Mouse (Mus musculus): ENCODE data around the gene Popdc2. TPM values are rescaled to one million over a fixed set of nuclear protein-coding genes. Genes with fewer than 3 reads are reported as not detected.

Gene Popdc2
- polyA plus RNA-seq, 1 experiment = 0.81 TPM

DNA sequence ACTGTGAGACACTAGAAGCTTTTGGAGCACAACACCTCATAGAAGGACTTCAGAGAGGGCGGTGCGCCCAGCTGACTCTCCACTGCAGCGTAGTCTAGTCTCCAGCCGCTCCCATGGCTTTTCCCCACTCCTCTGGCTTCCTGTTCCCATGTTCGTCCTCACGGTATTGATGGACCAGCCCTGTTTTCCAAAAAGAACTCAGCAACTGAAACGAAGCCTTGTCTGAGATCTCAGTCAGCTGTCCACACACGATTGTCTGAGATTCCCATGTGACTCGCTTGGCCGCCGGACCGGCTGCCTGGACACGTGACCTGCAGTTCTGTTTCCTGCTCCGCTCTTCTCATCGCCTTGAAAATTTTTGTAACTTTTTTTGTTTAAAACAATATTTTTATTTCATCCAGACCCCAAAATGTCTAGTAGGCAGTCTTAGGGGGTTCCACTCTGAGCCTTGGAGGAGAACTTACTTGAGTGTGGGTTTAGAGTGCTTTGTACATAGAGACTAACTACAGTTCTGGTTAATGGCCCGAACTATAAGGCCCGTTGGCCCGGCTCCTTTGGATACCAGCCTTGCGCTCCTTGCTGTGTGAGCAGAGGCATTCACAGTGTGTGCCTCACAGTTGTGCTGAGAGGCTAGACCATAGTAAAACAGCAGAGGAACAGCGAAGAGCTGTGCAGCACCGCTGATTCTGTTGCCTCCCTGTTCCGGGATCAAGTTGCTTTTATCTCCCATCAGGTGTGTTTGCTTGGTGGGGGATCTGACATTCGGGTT is 30.3 kb downstream of the Popdc2 start:
- Histone ChIP-seq H3K4me3 (ENCODE audit: insufficient read depth, low read length) (no peak overlapping the region), H3K27ac (ENCODE audit: insufficient read depth, low read length) (0 out of 2 replicates have a peak overlapping the region, but pooled peaks have one; percentile 2), H3K4me1 (ENCODE audit: control insufficient read depth, insufficient read depth, low read length) (no peaks in the 10 kb centered on the region)
- TF ChIP-seq CTCF (IDR thresholded peaks at IDR 0.05; ENCODE audit: extremely low read depth, insufficient read depth, low read length) (no peak), POLR2A (IDR thresholded peaks at IDR 0.05; ENCODE audit: extremely low read depth, insufficient read depth, low read length) (no peak)

- Histone ChIP-seq H3K4me3 (ENCODE audit: insufficient read depth, low read length) (no peak overlapping the region), H3K27ac (ENCODE audit: insufficient read depth, low read length) (no peak overlapping the region), H3K4me1 (ENCODE audit: control insufficient read depth, insufficient read depth, low read length) (no peaks in the 10 kb centered on the region)
- TF ChIP-seq POLR2A (IDR thresholded peaks at IDR 0.05; ENCODE audit: extremely low read depth, insufficient read depth, low read length) (no peak), CTCF (IDR thresholded peaks at IDR 0.05; ENCODE audit: extremely low read depth, insufficient read depth, low read length) (no peak)
Observed at GRCm38 (mm10) chr16:38394191-38394618, 32.2 kb downstream of the Popdc2 start.

DNA sequence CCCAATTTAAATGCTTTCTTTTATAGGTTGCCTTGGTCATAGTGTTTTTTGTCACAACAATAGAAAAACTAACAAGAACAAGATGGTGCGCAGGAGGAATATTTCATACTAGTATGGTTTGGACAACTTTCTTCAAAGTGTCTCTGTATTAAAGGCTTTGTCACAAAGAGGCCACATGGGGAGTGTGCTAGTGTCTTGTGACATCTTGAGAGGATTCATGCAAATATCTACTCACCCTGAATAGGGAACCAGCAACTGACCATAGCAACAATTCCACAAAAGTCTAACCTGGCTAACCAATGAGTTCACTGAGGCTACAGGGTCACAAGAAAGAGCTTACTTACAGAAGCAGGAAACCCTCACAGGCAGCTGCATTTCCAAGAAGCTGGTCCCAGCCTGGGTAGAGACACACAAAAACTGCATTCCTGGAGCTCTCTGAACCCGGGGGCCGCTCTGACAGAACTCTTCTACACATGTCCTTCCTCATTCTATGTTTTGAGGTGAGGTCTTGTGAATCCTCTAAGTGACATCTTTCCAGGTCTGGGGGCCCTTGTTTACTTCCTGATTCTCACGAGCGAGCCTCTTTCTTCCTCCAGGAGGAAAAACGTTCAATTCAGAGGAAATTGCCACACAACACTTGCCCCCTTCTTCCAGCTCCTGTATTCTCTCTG is 33.2 kb downstream of the Popdc2 start:
- Histone ChIP-seq H3K27ac (ENCODE audit: insufficient read depth, low read length) (no peak overlapping the region), H3K4me3 (ENCODE audit: insufficient read depth, low read length) (no peak overlapping the region), H3K4me1 (ENCODE audit: control insufficient read depth, insufficient read depth, low read length) (0 out of 2 replicates have a peak, but pooled peaks cover 2% of the 10 kb centered on the region)
- TF ChIP-seq POLR2A (IDR thresholded peaks at IDR 0.05; ENCODE audit: extremely low read depth, insufficient read depth, low read length) (no peak), CTCF (IDR thresholded peaks at IDR 0.05; ENCODE audit: extremely low read depth, insufficient read depth, low read length) (no peak)

DNA sequence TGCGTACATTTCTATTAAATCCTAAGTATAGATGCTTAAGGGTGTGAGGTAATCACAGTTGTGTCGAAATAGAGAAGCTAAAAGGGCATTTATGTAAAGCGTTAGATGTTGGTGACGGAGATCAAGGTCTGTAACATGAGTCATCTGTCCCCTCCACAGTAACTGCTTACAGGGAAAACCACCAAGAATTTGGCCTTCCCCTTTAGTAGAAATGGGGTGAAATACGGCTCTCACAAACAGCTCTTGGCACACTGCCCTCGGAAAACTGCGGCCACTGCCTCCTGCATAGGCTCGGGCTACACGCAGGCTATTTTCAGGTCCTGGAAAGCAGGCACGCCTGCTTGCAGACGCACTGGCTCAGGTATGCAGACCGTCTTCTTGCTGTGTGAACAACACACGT is 34.1 kb downstream of the Popdc2 start:
- H3K4me3 ChIP-seq (ENCODE audit: insufficient read depth, low read length) = no peak overlapping the region
- no peak overlapping the region for H3K27ac ChIP-seq (ENCODE audit: insufficient read depth, low read length)
- TF ChIP-seq CTCF (IDR thresholded peaks at IDR 0.05; ENCODE audit: extremely low read depth, insufficient read depth, low read length) (no peak), POLR2A (IDR thresholded peaks at IDR 0.05; ENCODE audit: extremely low read depth, insufficient read depth, low read length) (no peak)

DNA sequence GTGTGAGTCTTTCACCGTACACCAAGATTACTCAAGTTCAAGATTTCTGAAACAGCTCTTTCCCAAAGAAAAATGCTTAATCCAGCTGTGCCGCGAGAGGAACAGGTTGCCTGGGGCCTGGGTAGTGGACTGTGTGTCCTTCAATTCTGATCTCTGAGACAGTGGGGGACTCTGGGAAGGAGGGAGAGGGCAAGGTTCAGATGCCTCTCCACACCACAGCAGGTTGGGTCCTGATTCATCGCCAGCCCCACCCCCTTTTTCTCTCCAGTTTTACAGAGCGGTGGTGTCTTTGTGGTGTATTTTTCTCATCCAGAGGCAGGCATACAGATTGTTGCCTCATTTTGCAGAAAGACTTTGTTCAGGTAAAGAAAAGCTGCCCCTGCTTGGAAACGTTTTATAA is 36.3 kb downstream of the Popdc2 start:
- no peak for TF ChIP-seq POLR2A (IDR thresholded peaks at IDR 0.05; ENCODE audit: extremely low read depth, insufficient read depth, low read length)
- no peak for TF ChIP-seq CTCF (IDR thresholded peaks at IDR 0.05; ENCODE audit: extremely low read depth, insufficient read depth, low read length)
- no peak overlapping the region for H3K4me3 ChIP-seq (ENCODE audit: insufficient read depth, low read length)
- no peak overlapping the region for H3K27ac ChIP-seq (ENCODE audit: insufficient read depth, low read length)
- H3K4me1 ChIP-seq (ENCODE audit: control insufficient read depth, insufficient read depth, low read length) = 0 out of 2 replicates have a peak, but pooled peaks cover 2% of the 10 kb centered on the region

More for the DNA sequence above, 34.1 kb downstream of the Popdc2 start:
- 0 out of 2 replicates have a peak, but pooled peaks cover 2% of the 10 kb centered on the region for H3K4me1 ChIP-seq (ENCODE audit: control insufficient read depth, insufficient read depth, low read length)

DNA sequence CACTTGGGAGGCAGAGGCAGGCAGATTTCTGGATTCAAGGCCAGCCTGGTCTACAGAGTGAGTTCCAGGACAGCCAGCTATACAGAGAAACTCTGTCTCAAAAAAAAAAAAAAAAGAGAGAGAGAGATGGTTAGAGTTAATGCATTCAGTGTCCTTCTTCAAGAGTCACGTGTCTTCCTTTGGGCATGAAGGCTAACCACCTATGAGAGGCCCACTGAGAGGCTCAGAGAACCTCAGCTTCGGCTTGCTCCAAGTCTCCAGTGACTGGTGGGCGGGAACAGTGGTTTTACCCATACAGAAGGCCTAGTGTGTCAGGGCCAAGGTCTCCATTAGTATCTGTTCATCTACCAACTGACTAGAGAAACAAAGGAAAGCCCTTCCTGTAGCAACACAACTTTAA is 37.1 kb downstream of the Popdc2 start:
- Histone ChIP-seq H3K4me1 (ENCODE audit: control insufficient read depth, insufficient read depth, low read length) (0 out of 2 replicates have a peak, but pooled peaks cover 2% of the 10 kb centered on the region), H3K27ac (ENCODE audit: insufficient read depth, low read length) (no peak overlapping the region), H3K4me3 (ENCODE audit: insufficient read depth, low read length) (no peak overlapping the region)
- TF ChIP-seq CTCF (IDR thresholded peaks at IDR 0.05; ENCODE audit: extremely low read depth, insufficient read depth, low read length) (no peak), POLR2A (IDR thresholded peaks at IDR 0.05; ENCODE audit: extremely low read depth, insufficient read depth, low read length) (no peak)

DNA sequence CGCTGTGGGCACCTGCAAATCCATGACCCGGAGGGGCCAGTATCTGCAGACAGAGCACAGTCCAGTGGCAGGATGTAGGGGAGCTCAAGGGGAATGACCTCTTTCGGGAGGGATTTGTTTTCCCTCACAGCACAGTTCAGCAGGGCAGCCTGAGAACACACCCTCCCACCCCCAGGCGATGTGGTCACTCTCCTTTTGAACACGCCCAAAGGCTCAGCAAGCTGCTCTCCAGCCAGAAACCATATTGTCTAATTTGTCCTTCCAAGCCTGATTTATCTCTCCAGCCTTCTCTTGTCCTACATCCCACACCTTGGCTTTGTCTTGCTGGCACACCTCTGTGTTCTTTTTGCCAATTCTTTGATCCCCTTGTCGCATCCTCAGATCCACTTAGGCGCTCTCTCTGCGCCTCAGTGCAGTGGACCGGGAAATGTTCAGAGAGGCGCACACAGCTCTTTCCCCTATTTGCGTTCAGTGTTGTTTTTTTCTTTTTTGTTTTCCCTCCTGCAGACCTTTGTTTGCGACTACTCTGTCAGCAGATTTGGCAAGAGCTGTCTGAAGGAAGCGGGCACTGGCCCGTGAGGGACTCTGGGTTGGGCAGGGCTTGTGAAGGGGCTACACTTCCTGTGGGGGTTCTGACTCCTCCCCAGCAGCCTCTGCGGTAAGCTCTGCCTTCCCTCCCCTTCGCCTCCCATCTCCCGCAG is 37.7 kb downstream of the Popdc2 start:
- no peak overlapping the region for H3K27ac ChIP-seq (ENCODE audit: insufficient read depth, low read length)
- H3K4me1 ChIP-seq (ENCODE audit: control insufficient read depth, insufficient read depth, low read length) = 0 out of 2 replicates have a peak, but pooled peaks cover 2% of the 10 kb centered on the region
- peak overlapping the region; percentile 11 for H3K4me3 ChIP-seq (ENCODE audit: insufficient read depth, low read length)
- TF ChIP-seq POLR2A (IDR thresholded peaks at IDR 0.05; ENCODE audit: extremely low read depth, insufficient read depth, low read length) (no peak), CTCF (IDR thresholded peaks at IDR 0.05; ENCODE audit: extremely low read depth, insufficient read depth, low read length) (no peak)

DNA sequence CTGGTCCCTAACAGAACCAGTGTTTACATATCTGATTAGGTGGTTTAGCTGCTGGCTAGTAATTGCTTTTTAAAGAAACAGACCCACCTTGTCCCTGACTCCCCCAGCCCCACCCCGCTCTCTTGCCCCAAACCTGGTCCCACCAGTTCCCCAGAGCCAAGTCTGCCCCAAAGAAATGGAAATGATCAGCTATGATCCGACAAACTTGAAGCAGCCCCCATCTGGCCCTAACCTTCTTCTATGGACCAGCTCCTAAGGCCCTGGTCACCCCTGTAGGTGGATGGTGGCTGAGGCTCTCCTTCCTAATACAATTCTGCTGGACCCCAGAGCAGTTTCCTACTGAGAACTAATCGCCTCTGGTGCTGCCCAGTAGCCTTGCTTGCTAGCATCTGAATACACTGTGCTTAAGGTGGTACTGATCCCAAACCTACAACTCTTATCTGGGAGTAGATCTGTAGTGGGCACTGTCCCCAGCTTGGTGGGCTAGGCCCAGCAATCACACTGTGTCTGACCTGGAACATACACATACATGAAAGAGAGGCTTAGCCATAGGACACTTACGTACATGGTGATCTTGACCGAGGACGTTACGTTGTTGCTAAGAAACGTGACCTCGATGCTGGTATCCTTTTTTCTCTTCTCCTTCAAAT is 38.4 kb downstream of the Popdc2 start:
- H3K4me1 ChIP-seq (ENCODE audit: control insufficient read depth, insufficient read depth, low read length) = 0 out of 2 replicates have a peak, but pooled peaks cover 2% of the 10 kb centered on the region
- H3K27ac ChIP-seq (ENCODE audit: insufficient read depth, low read length) = no peak overlapping the region
- H3K4me3 ChIP-seq (ENCODE audit: insufficient read depth, low read length) = peak overlapping the region; percentile 11; the same call in 1 of the 2 replicates
- no peak for TF ChIP-seq POLR2A (IDR thresholded peaks at IDR 0.05; ENCODE audit: extremely low read depth, insufficient read depth, low read length)
- TF ChIP-seq CTCF (IDR thresholded peaks at IDR 0.05; ENCODE audit: extremely low read depth, insufficient read depth, low read length) = no peak

DNA sequence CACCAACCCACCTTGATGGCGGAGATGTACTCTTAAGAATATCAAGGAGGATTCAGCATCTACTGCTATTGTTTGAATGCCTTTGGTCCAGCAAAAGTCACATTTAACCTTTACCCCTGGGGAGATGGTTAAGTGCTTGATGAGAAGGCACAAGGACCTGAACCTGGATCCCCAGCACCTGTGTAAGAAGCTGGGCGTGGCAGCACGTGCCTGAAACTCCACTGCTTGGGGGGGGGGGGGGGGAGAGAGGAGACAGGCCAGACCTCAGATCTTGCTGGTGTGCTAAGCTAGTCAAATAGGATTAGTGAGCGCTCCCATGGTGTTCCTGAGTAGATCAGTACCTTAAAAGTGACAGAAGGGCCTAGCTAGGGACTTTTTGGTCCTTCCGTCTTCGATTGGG is 39.5 kb downstream of the Popdc2 start:
- no peak overlapping the region for H3K27ac ChIP-seq (ENCODE audit: insufficient read depth, low read length)
- TF ChIP-seq POLR2A (IDR thresholded peaks at IDR 0.05; ENCODE audit: extremely low read depth, insufficient read depth, low read length) (no peak), CTCF (IDR thresholded peaks at IDR 0.05; ENCODE audit: extremely low read depth, insufficient read depth, low read length) (no peak)
- H3K4me1 ChIP-seq (ENCODE audit: control insufficient read depth, insufficient read depth, low read length) = 0 out of 2 replicates have a peak, but pooled peaks cover 2% of the 10 kb centered on the region
- no peak overlapping the region for H3K4me3 ChIP-seq (ENCODE audit: insufficient read depth, low read length)
